Mouse (Mus musculus) embryonic facial prominence, embryonic 13.5 days (tissue): ENCODE results near the gene Tmem238l. TPM values are rescaled to one million over a fixed set of nuclear protein-coding genes. Genes with fewer than 3 reads are reported as not detected.

Experiments
- ATAC-seq: fragments of 200-750 bp; cut with Nextera tagmentation; 2 replicates; pipeline ENCODE4 v1.8.0; 2017; ENCODE audit warnings: low read depth; ENCODE audit not compliant: insufficient number of reproducible peaks, insufficient read depth, low FRiP score, low TSS enrichment
- H3K27ac ChIP-seq: fragments of 300-500 bp; sonication (generic); 2 replicates; pipeline ENCODE4 v1.5.1; 2015; ENCODE audit warnings: moderate library complexity, mild to moderate bottlenecking, inconsistent platforms
- H3K27me3 ChIP-seq: fragments of 300-500 bp; sonication (generic); 2 replicates; pipeline ENCODE4 v1.6.1; 2015; ENCODE audit warnings: mild to moderate bottlenecking, inconsistent platforms
- H3K36me3 ChIP-seq: fragments of 300-500 bp; sonication (generic); 2 replicates; pipeline ENCODE4 v1.6.1; 2015; ENCODE audit warnings: mild to moderate bottlenecking, inconsistent platforms
- H3K4me1 ChIP-seq: fragments of 300-500 bp; sonication (generic); 2 replicates; pipeline ENCODE4 v1.6.1; 2015; ENCODE audit warnings: inconsistent platforms
- H3K4me2 ChIP-seq: fragments of 300-500 bp; sonication (generic); 2 replicates; pipeline ENCODE4 v1.6.1; 2015; ENCODE audit warnings: moderate library complexity, mild to moderate bottlenecking, inconsistent platforms
- H3K4me3 ChIP-seq: fragments of 300-500 bp; sonication (generic); 2 replicates; pipeline ENCODE4 v1.5.1; 2015; ENCODE audit warnings: mild to moderate bottlenecking, inconsistent platforms
- H3K9ac ChIP-seq: fragments of 300-500 bp; sonication (generic); 2 replicates; pipeline ENCODE4 v1.6.1; 2015; ENCODE audit warnings: mild to moderate bottlenecking, inconsistent platforms
- H3K9me3 ChIP-seq: fragments of 300-500 bp; sonication (generic); 2 replicates; pipeline ENCODE4 v1.6.1; 2016; ENCODE audit warnings: inconsistent platforms
- WGBS: fragments of 180-500 bp; shearing (Covaris S2); methylation state at CpG from one replicate; pipeline ENCODE4 v1.1.7; 2015; ENCODE audit warnings: mixed read lengths; 5-methylcytosine and 5-hydroxymethylcytosine counted together
- polyA plus RNA-seq: library from polyadenylated mRNA; unstranded; fragments of >200 nt; fragmentation: Nextera tagmentation; extraction: Ambion mirVana; gene quantifications from 2 replicates; pipeline ENCODE4 v1.2.1, GENCODE M21; 2015

Gene Tmem238l
- polyA plus RNA-seq, 1 experiment from 2014 or later, result not detected

GRCm38 (mm10) chr11:67002911-67003310 lies 46.5 kb downstream of the Tmem238l start:
- H3K27me3 ChIP-seq, result no peaks in the 10 kb centered on the region
- H3K9ac ChIP-seq, result no peak overlapping the region
- no peaks in the 10 kb centered on the region for H3K36me3 ChIP-seq
- no peak overlapping the region for H3K4me2 ChIP-seq
- WGBS, result 54% methylated on average over 2 of the region's 2 CpGs
- no peak overlapping the region for H3K27ac ChIP-seq
- H3K9me3 ChIP-seq, result no peaks in the 10 kb centered on the region
- no peak for ATAC-seq
- no peak overlapping the region for H3K4me3 ChIP-seq
- peaks cover 19% of the 10 kb centered on the region for H3K4me1 ChIP-seq

GRCm38 (mm10) chr11:67007961-67008360 lies 51.5 kb downstream of the Tmem238l start:
- Histone ChIP-seq H3K4me1 (peaks cover 18% of the 10 kb centered on the region), H3K27me3 (no peaks in the 10 kb centered on the region), H3K27ac (no peak overlapping the region), H3K4me2 (no peak overlapping the region), H3K36me3 (no peaks in the 10 kb centered on the region), H3K9me3 (no peaks in the 10 kb centered on the region), H3K4me3 (no peak overlapping the region), H3K9ac (no peak overlapping the region)
- no peak for ATAC-seq
- 36% methylated on average over 8 of the region's 8 CpGs for WGBS

GRCm38 (mm10) chr11:67008528-67008927 lies 52.1 kb downstream of the Tmem238l start:
- Histone ChIP-seq H3K4me1 (peaks cover 18% of the 10 kb centered on the region), H3K36me3 (no peaks in the 10 kb centered on the region), H3K9me3 (no peaks in the 10 kb centered on the region), H3K27ac (no peak overlapping the region), H3K27me3 (no peaks in the 10 kb centered on the region), H3K4me2 (no peak overlapping the region), H3K9ac (no peak overlapping the region), H3K4me3 (no peak overlapping the region)
- 86% methylated on average over 4 of the region's 4 CpGs for WGBS
- ATAC-seq, result no peak

GRCm38 (mm10) chr11:67010430-67010829 lies 54.0 kb downstream of the Tmem238l start:
- WGBS, result 2% methylated on average over 8 of the region's 8 CpGs
- Histone ChIP-seq H3K27me3 (no peaks in the 10 kb centered on the region), H3K9ac (no peak overlapping the region), H3K9me3 (no peaks in the 10 kb centered on the region), H3K36me3 (no peaks in the 10 kb centered on the region), H3K4me1 (peaks cover 18% of the 10 kb centered on the region), H3K4me3 (no peak overlapping the region), H3K27ac (no peak overlapping the region), H3K4me2 (peak overlapping the region; percentile 20; the same call in 1 of the 2 replicates)
- no peak for ATAC-seq

GRCm38 (mm10) chr11:67011635-67012034 lies 55.2 kb downstream of the Tmem238l start:
- Histone ChIP-seq H3K36me3 (no peaks in the 10 kb centered on the region), H3K4me2 (no peak overlapping the region), H3K4me1 (peaks cover 18% of the 10 kb centered on the region), H3K27ac (no peak overlapping the region), H3K9ac (no peak overlapping the region), H3K9me3 (no peaks in the 10 kb centered on the region), H3K27me3 (no peaks in the 10 kb centered on the region), H3K4me3 (no peak overlapping the region)
- no peak for ATAC-seq
- whole genome bisulfite sequencing, result 20% methylated on average over 4 of the region's 4 CpGs

Other genes starting within 250 kb of the Tmem238l start
- gene Pirt, start 44.7 kb upstream of the Tmem238l start, polyA plus RNA-seq, result 0.51 and 0.92 TPM in 2 replicates
- 1.3 and 1.4 TPM in 2 replicates for gene Tmem220, start 68.5 kb downstream of the Tmem238l start, polyA plus RNA-seq
- gene Adprm, start 96.0 kb downstream of the Tmem238l start, polyA plus RNA-seq, result 37.1 and 43.5 TPM in 2 replicates
- 16.0 and 19.8 TPM in 2 replicates for gene Sco1, start 96.0 kb downstream of the Tmem238l start, polyA plus RNA-seq
- gene Myh3, start 121.7 kb downstream of the Tmem238l start, polyA plus RNA-seq, result 9.2 and 10.5 TPM in 2 replicates
- gene Myh2, start 214.4 kb downstream of the Tmem238l start, polyA plus RNA-seq, result 0.07 and 0.11 TPM in 2 replicates
- gene Myh1, start 243.4 kb downstream of the Tmem238l start, polyA plus RNA-seq, result 0.06 and 0.17 TPM in 2 replicates